Mouse (Mus musculus): ENCODE data around the gene Zcchc7.
"Not testable (repeated sequence)": the region's sequence is repeated elsewhere in the genome, so short reads cannot be mapped to it uniquely, and the experiment has no call there.

Gene Zcchc7

DNA sequence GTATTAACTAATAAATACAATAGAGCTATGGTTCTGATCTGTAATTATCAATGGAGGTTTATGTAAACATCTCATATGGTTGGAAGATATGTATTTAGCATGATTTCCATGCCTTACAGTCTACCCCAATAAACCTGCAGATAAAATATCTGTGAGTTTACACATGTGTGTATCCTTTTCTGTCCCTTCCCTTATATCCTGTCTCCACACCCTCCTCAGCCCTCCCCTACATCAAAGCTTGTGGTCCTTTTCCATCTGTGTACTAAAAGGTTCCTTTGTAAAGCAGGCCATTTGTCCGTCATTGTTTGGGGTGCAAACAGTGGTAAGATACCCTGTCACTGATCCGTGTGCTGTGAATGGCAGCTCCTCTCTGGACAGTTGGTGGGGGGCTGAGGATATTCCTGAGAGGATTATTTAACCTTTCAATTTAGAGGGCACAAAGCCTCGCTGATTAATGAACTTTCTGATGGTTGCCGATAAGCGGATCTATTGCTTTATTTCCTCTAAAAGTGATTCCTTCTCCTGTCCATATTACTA is 161.7 kb downstream of the Zcchc7 start:
- no peak for DNase-seq (ENCODE audit: low spot score)

DNA sequence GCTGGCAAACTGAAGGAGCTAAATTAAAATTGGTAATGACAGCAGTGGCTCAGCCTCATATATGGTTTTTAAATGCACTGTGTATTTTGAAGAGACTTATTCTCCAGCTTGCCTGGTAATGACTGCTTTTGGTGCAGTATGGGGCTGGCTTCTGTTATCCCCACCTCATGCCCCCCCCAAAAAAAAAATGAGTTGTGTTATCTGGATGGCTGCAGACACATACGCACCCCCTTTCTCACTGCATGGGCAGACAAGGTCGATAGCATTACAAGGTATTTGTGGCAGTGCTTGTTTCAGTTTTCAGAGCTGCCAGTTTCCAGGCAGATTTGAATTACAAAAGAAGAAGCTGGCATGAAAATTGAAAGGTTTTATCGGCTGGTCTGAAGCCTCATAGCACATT is 162.2 kb downstream of the Zcchc7 start:
- no peak for DNase-seq (ENCODE audit: low spot score)

DNA sequence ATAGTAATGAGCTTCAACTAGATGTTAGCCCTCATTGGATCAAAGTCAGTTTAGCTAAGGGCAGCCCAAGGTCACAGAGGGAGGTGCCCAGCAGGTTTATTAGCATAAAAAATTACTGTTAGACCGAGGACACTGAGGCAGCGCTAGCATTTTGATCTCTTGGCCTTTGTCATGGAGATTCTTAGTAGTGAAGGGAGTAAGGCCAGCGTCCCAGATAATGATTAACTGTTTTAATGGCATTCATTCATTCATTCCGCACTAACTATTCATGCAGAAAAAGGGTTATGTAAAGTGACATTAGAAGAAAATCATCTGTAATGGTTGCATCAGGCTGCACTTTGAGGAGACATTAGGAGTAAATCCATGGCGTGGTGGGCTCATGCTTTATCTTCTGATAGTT is 165.2 kb downstream of the Zcchc7 start:
- DNase-seq (ENCODE audit: low spot score) = no peak

DNA sequence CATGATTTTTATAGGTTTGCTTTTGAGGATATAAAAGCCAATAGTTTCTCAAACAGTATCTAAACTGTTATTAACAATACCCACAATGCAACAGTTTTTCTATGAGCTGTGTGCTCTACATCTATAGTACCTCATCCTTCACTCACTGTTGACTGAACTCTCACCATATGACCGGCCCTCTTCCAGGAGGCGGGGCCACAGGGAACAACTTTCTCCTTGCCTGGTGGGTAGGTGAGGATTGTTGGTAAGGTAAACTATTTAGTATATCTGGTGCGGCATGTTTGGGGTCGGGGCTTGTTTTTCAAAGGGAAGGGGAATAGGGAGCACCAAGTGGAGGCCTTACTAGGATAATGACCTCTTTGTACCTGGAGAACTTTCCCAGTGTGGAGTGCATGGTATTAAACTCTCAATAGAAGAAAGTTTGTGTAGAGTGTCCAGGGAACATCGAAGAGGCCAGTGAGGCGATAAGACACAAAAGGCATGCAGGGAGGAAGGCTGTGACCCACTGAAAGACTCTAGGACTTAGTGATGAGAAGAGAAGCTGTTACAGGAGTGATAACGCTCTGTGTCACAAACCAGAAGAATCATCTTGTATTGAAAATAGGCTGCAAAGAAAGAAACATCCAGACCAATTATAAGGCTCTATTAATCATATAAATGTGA is 166.9 kb downstream of the Zcchc7 start:
- DNase-seq (ENCODE audit: low spot score) = no peak

DNA sequence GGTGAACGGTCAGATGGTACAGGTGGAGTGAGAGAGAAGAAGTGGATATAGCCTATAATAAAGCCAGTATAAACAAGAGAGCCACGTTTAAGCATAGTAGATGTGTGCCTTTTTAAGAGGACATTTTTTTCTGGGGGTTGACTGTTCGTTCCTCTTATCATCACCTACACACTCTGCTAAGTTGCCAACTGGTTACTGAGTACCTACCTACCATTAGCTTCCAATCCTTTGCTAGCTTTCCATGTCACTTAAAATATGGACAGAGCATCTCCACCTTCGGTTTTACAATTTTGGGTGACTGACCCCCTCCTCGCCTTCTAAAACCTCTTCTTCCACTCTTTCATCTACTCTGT is 167.4 kb downstream of the Zcchc7 start:
- DNase-seq (ENCODE audit: low spot score) = no peak

DNA sequence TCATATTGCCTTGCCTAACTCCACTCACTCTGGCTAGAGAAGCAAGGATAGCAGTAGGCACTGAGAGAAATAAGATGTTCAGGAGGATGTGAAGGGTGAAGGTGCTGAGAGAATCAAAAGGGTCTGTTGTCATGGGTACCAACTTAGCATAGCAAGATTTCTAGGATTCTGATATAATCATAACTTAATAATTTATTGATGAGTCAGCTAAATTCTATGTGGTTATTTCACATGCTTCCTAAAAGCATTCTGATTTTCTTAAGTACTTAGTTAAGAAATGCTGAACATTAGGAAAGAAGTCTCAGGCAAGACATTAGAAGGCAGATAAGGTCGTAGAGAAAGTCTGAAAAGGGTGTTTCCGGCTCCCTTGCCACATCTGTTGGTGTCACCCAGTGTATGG is 172.3 kb downstream of the Zcchc7 start:
- DNase-seq (ENCODE audit: low spot score) = no peak

DNA sequence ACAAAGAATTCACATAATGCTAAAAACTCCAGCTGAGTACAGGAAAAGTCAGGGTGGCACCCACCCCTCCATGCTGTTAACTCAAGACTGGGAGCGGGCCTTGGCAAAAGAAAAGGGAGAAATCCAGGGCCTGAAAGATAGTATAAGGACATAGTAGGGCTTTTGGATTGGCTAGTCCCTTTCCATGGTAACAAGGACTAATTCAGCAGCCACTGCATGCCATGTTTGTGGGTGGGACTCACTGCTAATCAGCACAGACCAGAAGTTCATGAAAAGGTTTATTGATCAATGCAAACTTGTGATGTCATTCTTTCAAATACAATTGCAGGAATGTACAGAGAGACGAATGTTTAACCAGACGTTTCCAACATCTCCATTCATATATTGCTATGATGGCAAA is 173.1 kb downstream of the Zcchc7 start:
- DNase-seq (ENCODE audit: low spot score) = no peak

DNA sequence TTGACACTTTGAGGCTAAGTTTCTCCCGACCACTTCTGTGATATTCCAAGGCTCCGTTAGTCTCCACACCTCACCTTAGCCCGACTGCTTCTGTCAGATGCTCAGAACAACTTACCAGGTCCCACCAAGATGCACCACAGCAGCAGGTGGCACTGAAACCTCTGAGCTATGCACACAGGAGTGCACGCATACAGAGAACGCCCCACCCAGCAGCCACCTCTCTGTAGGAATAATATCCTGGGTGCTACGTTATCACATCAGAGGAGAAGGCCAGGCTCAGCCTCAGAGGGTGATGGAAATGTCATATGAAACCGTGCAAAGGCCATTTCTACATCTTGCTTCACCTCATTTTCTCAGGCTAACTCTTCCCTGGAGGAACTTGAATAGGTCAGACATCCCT is 174.7 kb downstream of the Zcchc7 start:
- no peak for DNase-seq (ENCODE audit: low spot score)

DNA sequence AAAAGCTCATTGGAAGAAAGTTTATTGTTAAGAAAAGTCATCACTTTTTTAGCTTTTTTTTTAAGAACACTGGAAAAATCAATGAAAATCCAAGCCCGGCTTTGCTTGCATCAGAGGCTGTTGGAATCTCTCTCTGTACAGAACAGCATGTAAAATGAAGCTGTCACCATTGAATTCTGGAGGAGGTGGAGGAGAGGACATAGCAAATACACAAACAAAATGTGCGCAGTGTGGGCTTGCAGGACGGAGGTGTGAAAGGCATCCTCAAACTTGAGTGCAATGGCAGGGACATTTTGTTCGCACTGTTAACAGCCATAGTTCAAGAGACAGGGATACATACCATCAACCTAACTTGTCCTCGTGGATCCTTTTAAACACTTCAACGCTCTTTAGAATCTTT is 176.1 kb downstream of the Zcchc7 start:
- DNase-seq (ENCODE audit: low spot score) = no peak

DNA sequence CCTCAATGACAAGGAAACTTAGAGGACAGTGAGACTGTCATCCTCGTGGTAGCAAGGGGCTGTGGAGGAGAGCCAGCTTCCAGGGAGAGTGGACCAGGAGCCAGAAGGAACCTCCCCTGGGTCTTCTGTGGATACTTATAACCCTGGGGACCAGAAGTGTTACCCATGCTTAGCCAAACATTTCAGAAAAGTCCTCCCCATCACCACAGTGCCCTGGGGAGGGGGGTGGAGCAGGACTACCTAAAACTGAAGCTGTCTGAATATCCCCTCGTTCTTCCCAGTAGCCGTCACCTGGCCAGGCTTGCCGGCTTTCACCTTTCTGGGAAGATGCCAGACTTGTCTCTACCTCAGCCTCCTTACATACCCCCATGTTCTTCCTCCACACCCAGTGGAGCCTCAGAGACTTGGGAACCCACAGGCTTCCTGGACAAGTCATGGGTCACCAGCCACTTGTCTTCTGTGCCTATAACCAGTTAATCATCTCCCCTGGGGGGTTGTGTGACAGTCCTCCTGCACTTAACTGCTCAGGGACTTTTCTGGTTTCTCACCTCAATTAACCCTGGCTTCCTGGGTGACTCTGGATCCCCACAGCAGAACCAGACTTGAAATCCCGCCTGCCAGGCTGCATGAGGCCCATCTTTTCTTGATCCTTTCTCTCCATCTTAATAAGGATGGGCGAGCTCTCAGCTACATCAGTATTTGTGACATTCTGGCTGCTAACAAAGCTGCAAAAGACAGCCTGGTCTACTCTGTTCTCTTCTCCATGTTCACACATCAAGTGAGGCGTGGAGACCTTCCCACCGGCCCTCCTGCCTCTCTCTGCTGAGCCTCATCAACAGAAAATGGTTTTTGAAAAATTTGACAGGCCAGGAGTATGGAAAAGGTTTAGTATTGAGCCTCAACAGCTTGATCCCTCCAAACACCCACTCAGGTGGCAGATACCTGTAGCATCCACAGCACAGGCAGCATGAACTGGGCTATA is 183.0 kb downstream of the Zcchc7 start:
- no peak for DNase-seq (ENCODE audit: low spot score)

DNA sequence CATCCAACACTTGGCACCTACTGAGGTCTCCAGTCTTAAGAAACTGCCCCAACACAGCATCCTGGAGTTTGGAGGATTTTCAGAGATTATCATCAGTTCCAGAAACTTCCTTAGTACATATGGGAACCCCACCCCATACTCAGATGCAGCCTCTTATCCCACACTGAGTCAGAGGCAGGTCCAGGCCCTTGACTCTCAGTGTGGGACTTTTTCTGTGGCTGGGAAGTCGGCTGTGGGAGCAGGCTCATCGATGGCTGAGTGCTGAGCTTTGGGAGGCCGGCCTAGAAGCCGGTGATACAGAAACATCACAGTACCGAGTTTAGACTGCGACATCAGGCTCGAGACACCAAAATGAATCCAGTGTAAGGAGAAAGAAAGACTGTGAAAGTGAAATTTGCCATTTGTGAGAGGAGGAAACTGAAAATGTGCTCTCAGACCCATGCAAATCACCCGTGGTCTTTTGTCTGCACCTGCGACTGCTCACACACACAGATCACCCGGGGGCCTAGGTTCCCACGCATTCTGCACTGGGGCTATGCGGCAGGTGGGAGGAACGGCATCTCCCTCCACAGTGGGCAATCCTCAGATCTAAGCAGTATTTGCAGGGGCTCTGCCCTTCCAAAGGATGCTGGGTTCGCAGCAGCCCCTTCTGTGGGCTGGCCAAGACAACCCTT is 184.0 kb downstream of the Zcchc7 start:
- no peak for DNase-seq (ENCODE audit: low spot score)

DNA sequence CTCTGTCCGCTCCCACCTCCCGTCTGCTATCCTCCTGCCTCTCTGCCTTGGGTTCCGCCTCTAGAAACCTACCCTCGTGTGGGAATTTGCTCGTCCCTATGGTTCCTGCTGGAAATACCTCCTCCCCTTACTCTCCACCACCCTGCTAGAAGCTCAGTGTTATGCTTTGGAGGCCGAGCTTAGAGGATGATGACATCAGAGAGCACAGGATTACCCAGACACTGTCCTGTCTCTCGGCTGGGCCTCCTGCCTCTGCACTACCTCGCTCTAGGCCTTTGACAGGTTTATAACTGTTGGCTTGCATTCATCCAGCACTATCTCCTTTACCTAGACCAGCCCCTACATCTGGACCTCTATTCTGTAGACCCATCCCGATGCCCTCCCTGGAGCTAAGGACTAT is 184.6 kb downstream of the Zcchc7 start:
- no peak for DNase-seq (ENCODE audit: low spot score)

DNA sequence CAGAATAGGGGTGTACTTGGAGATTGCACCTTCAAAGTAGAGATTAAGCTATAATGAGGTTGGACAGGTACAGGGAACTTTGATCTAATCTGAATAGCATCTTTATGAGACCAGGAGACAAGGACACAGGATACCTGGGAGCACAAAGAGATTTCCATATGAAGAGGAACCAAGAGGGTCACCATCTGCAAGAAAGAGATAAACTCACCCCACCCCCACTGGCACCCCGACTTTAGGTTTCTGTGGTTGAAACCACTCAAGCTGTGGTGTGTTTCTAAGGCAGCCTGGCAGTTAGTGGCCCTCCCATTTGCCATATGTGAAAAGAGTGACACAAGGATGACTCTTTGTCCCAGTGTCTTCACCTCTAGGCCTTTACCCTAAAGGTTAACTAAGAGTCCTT is 186.6 kb downstream of the Zcchc7 start:
- no peak for DNase-seq (ENCODE audit: low spot score)

DNA sequence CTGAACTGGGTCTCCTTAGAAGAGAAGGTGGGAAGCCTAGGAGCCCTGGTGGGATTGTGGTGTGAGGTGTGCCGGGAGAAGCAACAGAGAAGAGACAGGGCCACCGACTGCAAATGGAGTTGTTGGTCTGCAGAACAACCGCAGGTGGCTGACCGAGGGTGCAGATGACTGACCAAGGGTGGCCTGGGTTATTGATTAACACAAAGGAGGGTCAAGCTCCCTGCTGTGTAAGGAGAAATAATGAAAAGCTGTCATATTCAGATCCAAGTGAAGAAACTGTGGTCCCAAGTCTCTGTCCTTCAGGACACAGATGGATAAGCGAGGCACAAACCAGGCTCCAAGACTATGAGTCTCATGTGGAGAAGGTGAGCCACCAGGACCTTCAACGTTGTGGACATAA is 187.8 kb downstream of the Zcchc7 start:
- no peak for DNase-seq (ENCODE audit: low spot score)

DNA sequence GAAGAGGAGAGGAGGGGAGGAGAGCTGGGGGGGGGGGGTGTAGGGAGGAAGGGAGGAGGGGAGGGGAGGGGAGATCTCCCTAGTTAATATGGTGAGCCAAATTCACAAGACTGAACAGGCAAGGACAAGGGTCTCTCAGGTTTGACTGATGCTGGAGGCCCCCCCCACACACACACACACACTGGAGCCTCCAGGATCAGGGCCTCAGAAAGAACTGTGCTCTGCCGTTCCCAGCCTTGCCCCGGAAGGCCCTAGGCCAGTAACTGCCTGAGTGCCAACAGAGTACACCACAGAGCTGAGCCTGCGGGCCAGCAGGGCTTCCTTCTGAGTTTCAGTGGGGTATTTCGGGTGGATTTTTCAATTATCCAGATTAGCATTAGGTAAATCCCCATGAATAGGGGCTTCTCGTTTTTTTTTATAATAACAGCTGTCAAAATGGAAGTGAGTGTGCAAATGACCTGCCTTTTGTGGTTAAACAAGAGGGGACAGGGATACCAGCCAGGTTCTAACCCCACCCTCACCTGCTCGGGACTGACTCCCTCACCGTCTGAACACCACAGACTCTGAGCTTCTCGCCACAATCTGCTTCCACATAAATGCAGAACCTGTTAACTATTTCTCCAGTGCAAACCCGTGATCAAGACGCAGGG is 188.9 kb downstream of the Zcchc7 start:
- no peak for DNase-seq (ENCODE audit: low spot score)

DNA sequence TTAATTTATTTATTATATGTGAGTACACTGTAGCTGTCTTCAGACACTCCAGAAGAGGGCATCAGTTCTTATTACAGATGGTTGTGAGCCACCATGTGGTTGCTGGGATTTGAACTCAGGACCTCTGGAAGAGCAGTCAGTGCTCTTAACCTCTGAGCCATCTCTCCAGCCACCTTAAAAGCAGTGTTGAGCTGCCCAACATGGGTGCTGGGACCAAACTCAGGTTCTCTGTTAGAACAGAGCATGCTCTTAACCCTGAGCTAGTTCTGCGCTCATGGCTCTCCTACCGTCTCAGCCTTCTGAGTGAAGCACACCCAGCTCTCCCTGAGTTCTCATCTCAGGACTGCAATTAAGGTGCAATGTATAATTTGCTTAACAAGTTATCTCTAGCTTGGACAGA is 190.4 kb downstream of the Zcchc7 start:
- DNase-seq (ENCODE audit: low spot score) = not testable (repeated sequence)

DNA sequence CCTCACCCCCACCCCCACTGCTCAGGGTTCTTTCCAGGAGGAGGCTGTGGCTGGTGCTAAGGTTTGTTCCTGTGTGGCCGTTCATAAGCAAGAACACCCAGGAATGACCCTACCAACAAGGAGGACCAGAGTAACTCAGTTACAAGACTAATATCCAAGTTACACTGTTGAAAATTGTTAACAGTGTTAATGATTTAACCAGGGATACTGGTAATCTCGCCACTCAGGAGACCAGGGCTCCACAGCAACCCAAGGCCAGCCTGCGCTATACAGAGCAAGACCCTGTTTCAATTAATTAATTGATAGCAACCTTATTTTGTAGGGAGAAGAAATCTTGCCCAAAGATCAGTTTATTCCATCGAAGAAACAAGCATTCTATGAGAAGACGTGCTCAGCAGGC is 191.8 kb downstream of the Zcchc7 start:
- no peak for DNase-seq (ENCODE audit: low spot score)

DNA sequence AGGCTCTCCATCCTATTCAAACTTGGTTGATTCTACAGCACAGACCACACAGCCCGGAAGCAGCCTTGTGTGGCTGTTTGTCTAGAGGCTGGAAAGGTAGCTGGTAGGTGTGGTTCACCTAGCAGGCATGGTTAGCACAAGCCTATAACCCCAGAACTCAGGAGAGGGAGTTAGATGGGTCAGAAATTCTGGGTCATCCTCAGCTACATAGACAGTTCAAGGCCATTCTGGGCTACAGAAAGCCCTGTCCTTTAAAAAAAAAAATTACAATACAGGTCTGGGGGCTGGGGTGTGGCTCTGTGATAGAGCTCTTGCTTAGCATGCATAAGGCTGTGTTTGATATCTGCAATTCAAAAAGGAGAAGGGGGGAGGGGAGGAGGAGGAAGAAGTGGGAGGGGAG is 192.6 kb downstream of the Zcchc7 start:
- no peak for DNase-seq (ENCODE audit: low spot score)

DNA sequence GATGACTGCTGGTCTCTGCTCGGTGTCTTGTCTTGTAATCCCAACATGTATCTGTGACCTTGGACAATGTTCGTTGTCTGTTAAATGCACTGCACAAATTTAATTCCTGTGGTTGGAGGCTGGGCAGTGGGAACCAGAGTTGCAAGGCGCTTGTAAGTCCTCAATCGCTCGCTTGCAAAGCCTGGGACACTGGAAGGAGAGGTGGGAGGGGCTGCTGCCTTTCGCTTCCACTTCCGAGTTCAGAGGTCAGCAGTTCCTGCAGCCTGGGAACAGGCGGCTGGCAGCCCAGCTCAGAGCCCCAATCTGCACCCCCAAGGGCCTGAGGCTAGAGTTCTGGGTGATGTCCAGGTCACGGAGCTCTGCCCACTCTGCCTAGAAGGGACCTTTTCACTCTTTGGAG is 197.4 kb downstream of the Zcchc7 start:
- DNase-seq (ENCODE audit: low spot score) = no peak

DNA sequence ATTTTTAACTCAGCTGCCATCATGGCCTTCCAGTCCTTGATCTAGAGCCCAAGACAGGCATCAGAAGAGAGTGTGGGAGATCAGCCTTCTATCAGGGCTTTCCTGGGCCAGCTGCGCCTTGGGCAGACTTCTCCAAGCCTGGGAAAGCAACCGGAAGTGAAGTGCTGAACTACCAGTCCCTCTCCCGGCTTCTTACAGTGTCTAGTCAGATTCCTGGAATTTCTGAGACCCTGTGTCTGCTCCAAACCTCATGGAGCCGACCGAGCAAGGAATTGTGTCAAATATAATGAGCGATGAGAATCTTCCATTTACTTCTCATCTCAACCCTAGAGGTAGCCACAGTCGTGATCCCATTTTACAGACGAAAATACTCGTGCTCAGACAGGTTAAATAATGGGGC is 203.1 kb downstream of the Zcchc7 start:
- no peak for DNase-seq (ENCODE audit: low spot score)

DNA sequence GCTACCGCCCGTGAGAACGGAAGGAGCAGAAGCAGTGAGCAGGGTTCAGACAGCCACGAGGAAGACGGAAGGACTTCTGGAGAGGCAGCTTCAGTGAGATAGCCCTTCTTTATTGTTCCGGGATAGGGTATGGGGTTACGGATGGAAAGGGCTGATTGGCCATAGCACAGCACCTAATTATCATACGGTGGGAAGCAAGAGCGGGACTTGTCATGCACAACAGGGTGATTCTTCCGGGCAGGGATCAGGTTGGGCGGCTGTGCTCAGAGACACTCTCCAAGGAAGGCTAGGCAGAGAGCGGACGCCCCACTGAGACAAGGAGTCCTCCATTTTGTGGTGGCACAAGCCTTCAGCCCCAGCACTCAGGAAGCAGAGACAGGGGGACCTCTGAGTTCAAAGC is 203.5 kb downstream of the Zcchc7 start:
- DNase-seq (ENCODE audit: low spot score) = no peak

DNA sequence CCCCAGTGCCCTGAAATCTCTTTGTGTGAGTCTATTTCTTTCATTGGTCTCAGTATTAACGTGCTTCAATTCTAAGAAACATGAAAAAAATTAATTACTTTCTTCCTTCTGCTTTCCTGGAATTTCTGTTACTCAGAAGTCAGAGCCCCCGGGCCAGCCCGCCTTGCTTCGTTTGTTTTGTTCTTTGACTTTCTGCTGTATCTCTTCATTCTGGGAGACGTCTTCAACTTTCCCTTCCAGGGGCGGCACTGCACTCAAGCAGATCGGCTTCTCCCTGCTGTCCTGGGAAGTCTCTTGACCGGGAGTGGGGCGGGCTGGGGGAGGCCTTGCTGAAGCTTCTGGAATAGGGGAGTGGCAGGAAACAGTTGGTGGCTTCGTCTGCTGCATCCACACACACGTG is 207.5 kb downstream of the Zcchc7 start:
- peak; percentile 38 for DNase-seq (ENCODE audit: low spot score)
